In the genomic region with DNA sequence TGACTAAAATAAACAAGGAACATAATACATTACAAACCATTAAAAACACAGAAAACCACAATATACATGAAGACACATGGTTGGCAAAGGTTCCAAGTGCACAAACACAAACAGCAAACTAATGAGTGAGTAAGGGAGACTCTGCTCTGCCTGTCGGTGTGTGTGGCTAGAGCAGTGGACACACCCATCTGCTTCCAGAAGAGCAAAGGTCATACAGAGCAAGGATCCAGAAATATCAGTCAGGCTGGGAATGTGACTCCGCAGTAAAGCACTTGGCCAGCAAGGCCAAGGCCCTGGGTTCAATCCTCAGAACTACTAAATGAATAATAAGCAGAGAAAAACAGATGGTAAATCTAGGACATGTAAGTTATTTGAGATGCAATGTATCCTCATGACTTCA, we compare ENCODE assay signal across 17 mouse cellular contexts.
"Had no signal": no experiment of that assay in that cellular context is flagged by ENCODE, and none has a peak within 500 bp of the region (broad histone marks: within the 10 kb centered on the region; RNA-seq: fewer than 3 reads in every experiment).

No protein-coding gene starts in this region.

- H3K9ac ChIP-seq: liver, embryonic 13.5 days; lung, embryonic 14.5 days; neural tube, embryonic 12.5 days; neural tube, embryonic 15.5 days had no signal

- H3K4me2 ChIP-seq: liver, embryonic 13.5 days; lung, embryonic 14.5 days; midbrain, embryonic 11.5 days; neural tube, embryonic 12.5 days; neural tube, embryonic 15.5 days had no signal

- ATAC-seq: lung, postnatal 0 days had no signal

- DNase-seq: kidney, adult 11 months; kidney, adult 9 months; kidney, postnatal 25 days; layer of hippocampus, postnatal 36 days; liver, embryonic 13.5 days; lung, embryonic 14.5 days; midbrain, embryonic 14.5 days; right cerebral cortex, adult 18-20 months; right cerebral cortex, postnatal 14 days; right cerebral cortex, postnatal 4 days; thymus, postnatal 25 days had no signal

- H3K9me3 ChIP-seq: liver, embryonic 13.5 days; neural tube, embryonic 12.5 days; neural tube, embryonic 15.5 days had no signal

- H3K27ac ChIP-seq: kidney, postnatal 0 days; left cerebral cortex, adult 2 months; liver, embryonic 13.5 days; neural tube, embryonic 12.5 days; neural tube, embryonic 15.5 days had no signal

- H3K4me3 ChIP-seq: left cerebral cortex, adult 2 months; liver, embryonic 13.5 days; neural tube, embryonic 12.5 days; neural tube, embryonic 15.5 days had no signal

- H3K4me1 ChIP-seq: liver, embryonic 13.5 days; neural tube, embryonic 12.5 days; neural tube, embryonic 15.5 days had no signal

- H3K27me3 ChIP-seq: liver, embryonic 13.5 days; neural tube, embryonic 12.5 days; neural tube, embryonic 15.5 days had no signal

- H3K36me3 ChIP-seq: liver, embryonic 13.5 days; neural tube, embryonic 12.5 days; neural tube, embryonic 15.5 days had no signal
